Mouse (Mus musculus) liver, embryonic 15.5 days (tissue): ENCODE results near the gene Hist1h4c. TPM values are rescaled to one million over a fixed set of nuclear protein-coding genes. Genes with fewer than 3 reads are reported as not detected.
"Not testable (repeated sequence)": the region's sequence is repeated elsewhere in the genome, so short reads cannot be mapped to it uniquely, and the experiment has no call there.

Source experiments
- ATAC-seq: fragments of 200-750 bp; cut with Nextera tagmentation; 2 replicates; pipeline ENCODE4 v1.8.0; 2017; ENCODE audit warnings: moderate number of reproducible peaks, mild to moderate bottlenecking, moderate library complexity; ENCODE audit not compliant: insufficient read depth
- H3K27ac ChIP-seq: fragments of 300-500 bp; sonication (generic); replicated peaks from 2 replicates; pipeline ENCODE4 v1.5.1; 2015; ENCODE audit warnings: mild to moderate bottlenecking, inconsistent platforms
- H3K27me3 ChIP-seq: fragments of 300-500 bp; sonication (generic); 2 replicates; pipeline ENCODE4 v1.6.1; 2015; ENCODE audit warnings: mild to moderate bottlenecking, inconsistent platforms
- H3K36me3 ChIP-seq: fragments of 300-500 bp; sonication (generic); replicated peaks from 2 replicates; pipeline ENCODE4 v1.6.1; 2015; ENCODE audit warnings: moderate library complexity, mild to moderate bottlenecking, inconsistent platforms
- H3K4me1 ChIP-seq: fragments of 300-500 bp; sonication (generic); replicated peaks from 2 replicates; pipeline ENCODE4 v1.6.1; 2015; ENCODE audit warnings: inconsistent platforms
- H3K4me2 ChIP-seq: fragments of 300-500 bp; sonication (generic); 2 replicates; pipeline ENCODE4 v1.6.1; 2015; ENCODE audit warnings: moderate library complexity, mild to moderate bottlenecking, inconsistent platforms
- H3K4me3 ChIP-seq: fragments of 300-500 bp; sonication (generic); replicated peaks from 2 replicates; pipeline ENCODE4 v1.5.1; 2015; ENCODE audit warnings: mild to moderate bottlenecking, inconsistent platforms
- H3K9ac ChIP-seq: fragments of 300-500 bp; sonication (generic); 2 replicates; pipeline ENCODE4 v1.6.1; 2015; ENCODE audit warnings: moderate library complexity, mild to moderate bottlenecking, inconsistent platforms
- H3K9me3 ChIP-seq: fragments of 300-500 bp; sonication (generic); replicated peaks from 2 replicates; pipeline ENCODE4 v1.6.1; 2016; ENCODE audit warnings: inconsistent platforms
- WGBS: fragments of 180-500 bp; shearing (Covaris S2); methylation state at CpG from one replicate; pipeline ENCODE4 v1.1.7; 2015; ENCODE audit warnings: mixed read lengths; ENCODE audit not compliant: insufficient replicate concordance; 5-methylcytosine and 5-hydroxymethylcytosine counted together
- polyA plus RNA-seq: library from polyadenylated mRNA; unstranded; fragments of >200 nt; fragmentation: Nextera tagmentation; extraction: Ambion mirVana; gene quantifications from 2 replicates; pipeline ENCODE4 v1.2.1, GENCODE M21; 2015

Hist1h4c gene
- 7.3 and 8.8 TPM in 2 replicates for polyA plus RNA-seq

DNA sequence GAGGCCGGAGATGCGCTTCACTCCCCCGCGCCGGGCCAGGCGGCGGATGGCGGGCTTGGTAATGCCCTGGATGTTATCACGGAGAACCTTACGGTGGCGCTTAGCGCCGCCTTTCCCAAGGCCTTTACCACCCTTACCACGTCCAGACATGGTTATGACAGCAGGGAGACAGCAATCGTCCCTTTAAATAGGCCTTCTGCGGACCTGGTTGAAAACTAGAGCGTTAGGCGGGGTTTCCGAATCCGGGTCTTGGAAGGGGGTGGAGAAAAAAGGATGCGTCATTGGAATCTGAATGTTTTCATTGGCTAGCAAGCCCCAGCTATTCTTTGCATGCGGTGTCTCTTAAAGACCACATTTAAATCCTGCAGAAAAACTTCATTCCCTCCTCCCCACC is at the start of gene Hist1h4c:
TSS of gene Hist1h4c (minus strand) at position 155 of the 394 bp plus-strand sequence.
- Histone ChIP-seq H3K36me3 (peaks cover 1% of the 10 kb centered on the region; the same call in 1 of the 2 replicates), H3K9me3 (no peaks in the 10 kb centered on the region), H3K27ac (peak within 1 kb of the TSS; percentile 99), H3K9ac (peak within 1 kb of the TSS; percentile 66), H3K4me3 (peak within 1 kb of the TSS; percentile 58), H3K27me3 (no peaks in the 10 kb centered on the region), H3K4me1 (peaks cover 49% of the 10 kb centered on the region), H3K4me2 (peak within 1 kb of the TSS; percentile 70)
- ATAC-seq = peak; percentile 90
- under 1% methylated on average over 22 of the region's 22 CpGs for WGBS

DNA sequence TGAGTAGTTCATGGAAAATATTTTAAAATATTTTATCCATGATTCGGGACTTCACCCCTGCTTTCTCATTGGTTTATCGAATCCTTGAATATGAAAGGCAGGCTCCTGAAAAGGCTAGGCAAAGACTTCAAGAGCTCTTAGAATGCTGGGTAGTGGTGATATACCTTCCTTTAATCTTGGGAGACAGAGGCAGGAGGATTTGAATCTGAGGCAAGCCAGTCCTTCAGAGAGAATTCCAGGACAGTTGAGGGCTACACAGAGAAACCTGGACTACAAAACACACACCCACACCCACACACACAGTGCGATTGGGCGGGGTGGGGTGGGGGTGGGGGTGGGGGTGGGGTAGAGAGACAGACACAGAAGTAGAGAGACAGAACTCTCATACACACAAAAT is 49.6 kb upstream of the Hist1h4c start:
- 6% methylated on average over 4 of the region's 4 CpGs for WGBS
- Histone ChIP-seq H3K9ac (peak overlapping the region; percentile 81), H3K4me2 (peak overlapping the region; percentile 66), H3K36me3 (no peaks in the 10 kb centered on the region), H3K27ac (peak overlapping the region; percentile 99), H3K4me1 (peaks cover 36% of the 10 kb centered on the region), H3K9me3 (no peaks in the 10 kb centered on the region), H3K27me3 (no peaks in the 10 kb centered on the region), H3K4me3 (peak overlapping the region; percentile 62)
- no peak for ATAC-seq

DNA sequence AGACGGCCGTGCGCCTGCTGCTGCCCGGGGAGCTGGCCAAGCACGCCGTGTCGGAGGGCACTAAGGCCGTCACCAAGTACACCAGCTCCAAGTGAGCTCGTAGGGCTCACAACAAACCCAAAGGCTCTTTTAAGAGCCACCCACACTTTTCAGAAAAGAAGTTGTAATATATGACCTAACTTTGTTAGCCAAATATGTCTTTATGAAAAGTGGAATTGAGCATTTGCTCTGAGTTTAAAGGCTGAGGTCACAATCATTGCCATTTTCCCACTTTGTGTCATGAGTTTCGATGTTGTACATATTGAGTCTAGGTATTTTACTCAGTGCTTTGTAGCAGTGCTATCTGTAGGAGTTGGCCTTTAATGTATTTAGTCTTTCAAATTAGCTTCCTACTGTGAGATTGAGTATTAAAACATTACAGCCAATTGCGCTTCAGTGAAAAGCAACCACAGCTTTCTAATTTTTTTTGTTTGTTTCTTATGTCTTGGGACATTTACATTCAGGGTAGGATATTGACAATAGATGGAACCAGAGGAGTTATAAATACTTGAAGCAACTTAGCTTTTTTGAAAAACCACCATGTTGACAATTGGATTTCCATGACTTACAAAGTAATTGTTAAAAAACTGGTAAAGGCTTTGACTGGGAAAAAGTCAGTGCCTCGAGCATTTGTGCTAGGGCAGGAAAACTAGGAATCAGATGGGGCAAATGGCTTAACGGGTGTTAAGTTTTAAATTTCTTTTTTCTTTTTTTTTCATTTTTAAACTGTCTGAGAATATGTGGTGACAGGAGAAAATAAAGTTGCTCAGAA is 49.0 kb upstream of the Hist1h4c start:
- no peaks in the 10 kb centered on the region for H3K36me3 ChIP-seq
- peak; percentile 20; the same call in 1 of the 2 replicates for ATAC-seq
- no peaks in the 10 kb centered on the region for H3K9me3 ChIP-seq
- H3K4me2 ChIP-seq = peak overlapping the region; percentile 66
- peak overlapping the region; percentile 99 for H3K27ac ChIP-seq
- WGBS = 3% methylated on average over 13 of the region's 13 CpGs
- H3K27me3 ChIP-seq = no peaks in the 10 kb centered on the region
- H3K9ac ChIP-seq = peak overlapping the region; percentile 81
- peak overlapping the region; percentile 62 for H3K4me3 ChIP-seq
- H3K4me1 ChIP-seq = peaks cover 38% of the 10 kb centered on the region

DNA sequence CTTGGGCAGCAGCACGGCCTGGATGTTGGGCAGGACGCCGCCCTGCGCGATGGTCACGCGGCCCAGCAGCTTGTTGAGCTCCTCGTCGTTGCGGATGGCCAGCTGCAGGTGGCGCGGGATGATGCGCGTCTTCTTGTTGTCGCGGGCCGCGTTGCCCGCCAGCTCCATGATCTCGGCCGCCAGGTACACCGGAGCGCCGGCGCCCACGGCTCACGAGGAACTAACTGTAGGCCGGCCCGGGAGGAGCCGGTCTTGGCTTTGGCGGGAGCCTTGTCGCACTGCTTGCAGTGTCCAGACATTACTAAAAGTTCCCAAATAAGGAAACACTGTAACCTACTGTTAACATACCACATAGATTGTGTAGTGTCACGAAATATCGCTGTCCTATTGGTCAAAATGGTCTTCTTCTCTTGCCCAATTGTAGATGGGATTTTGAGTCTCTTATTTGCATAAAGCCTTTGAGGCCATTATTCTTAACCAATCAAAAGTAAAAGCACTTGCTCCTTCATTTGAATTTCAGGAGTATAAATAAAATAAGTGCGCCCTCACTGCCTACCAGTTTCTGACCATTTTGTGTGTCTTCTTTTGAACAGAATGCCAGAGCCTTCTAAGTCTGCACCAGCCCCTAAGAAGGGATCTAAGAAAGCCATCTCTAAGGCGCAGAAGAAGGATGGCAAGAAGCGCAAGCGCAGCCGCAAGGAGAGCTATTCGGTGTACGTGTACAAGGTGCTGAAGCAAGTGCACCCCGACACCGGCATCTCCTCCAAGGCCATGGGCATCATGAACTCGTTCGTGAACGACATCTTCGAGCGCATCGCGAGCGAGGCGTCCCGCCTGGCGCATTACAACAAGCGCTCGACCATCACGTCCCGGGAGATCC is 48.2 kb upstream of the Hist1h4c start, which contains the start of gene Hist1h2bb:
TSS of gene Hist1h2bb (plus strand) at position 534 of the 880 bp plus-strand sequence.
- H3K4me2 ChIP-seq = peak within 1 kb of the TSS; percentile 66
- H3K4me1 ChIP-seq = peaks cover 45% of the 10 kb centered on the region
- H3K36me3 ChIP-seq, H3K9me3 ChIP-seq, H3K27me3 ChIP-seq: not testable (repeated sequence)
- peak within 1 kb of the TSS; percentile 62 for H3K4me3 ChIP-seq
- 0% methylated on average over 45 of the region's 58 CpGs for WGBS
- ATAC-seq = peak; percentile 75
- H3K27ac ChIP-seq = peak within 1 kb of the TSS; percentile 99
- peak within 1 kb of the TSS; percentile 81 for H3K9ac ChIP-seq

DNA sequence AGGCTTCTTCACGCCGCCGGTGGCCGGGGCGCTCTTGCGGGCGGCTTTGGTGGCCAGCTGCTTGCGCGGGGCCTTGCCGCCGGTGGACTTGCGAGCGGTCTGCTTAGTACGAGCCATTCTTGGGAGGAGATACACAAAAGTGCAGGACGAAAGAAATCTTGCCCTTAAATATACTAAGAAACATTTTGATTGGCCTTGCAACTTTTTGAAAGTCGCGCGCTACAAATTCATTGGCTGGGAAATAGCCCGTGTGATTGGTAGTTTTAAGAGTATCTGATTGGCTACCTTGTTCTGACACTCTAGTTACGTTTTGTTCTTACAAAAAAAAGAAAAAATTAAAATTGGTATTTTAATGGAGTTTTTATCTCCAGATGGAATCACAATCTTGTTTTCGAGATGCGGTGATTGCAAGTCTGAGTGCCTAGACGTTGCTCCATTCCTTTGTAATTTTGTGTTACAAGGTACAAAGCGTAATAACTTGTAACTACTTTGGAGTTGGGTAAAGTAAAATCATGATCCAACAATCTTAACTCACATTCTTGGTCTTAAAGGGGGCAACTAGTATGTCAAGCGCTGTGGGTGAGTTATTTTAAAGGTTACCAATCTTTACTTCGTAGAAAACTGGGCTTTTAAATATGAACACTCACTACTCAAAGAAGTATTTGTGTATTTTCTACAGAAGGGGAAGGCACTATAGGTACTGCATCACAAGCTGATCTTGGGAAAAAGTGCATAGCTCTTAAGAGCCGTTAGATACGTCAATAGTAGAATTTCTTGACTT is 47.3 kb upstream of the Hist1h4c start, which contains the start of gene Hist1h3c:
TSS of gene Hist1h3c (minus strand) at position 222 of the 781 bp plus-strand sequence.
- peak; percentile 53 for ATAC-seq

DNA sequence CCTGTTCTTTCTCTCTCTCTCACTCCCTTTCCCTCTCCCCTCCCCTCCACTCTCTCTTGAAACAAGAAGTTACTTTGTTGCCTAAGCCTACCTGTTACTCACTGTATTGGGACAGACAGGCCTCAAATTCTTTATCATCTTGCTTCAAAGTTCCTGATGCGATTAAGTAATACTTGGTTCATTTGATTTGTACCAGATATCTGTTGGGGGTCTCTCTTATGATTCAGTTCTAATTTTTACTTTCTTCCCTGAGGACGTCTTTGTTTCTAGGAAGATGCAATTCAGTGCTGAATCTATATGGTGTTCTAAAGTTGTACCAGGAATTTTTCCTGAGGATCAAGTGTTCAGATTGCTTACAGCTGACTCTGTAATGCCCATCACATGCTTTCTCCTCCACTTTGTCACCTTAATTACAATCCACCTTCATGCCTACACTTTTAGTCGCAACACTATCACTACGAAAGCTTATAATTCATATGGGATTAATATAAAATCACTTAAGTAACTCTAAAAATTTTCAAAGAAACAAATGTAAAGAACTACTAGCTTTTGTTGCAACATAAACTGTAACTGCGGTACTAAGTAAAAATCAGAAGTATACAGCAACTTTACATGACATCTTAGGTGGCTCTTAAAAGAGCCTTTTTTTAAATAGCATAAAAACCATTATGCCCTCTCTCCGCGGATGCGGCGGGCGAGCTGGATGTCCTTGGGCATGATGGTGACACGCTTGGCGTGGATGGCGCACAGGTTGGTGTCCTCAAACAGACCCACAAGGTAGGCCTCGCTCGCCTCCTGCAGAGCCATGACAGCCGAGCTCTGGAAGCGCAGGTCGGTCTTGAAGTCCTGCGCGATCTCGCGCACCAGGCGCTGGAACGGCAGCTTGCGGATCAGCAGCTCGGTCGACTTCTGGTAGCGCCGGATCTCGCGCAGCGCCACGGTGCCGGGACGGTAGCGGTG is 46.4 kb upstream of the Hist1h4c start:
- H3K27me3 ChIP-seq = no peaks in the 10 kb centered on the region
- peak overlapping the region; percentile 99 for H3K27ac ChIP-seq
- ATAC-seq = no peak
- peak overlapping the region; percentile 62 for H3K4me3 ChIP-seq
- peaks cover 45% of the 10 kb centered on the region for H3K4me1 ChIP-seq
- no peaks in the 10 kb centered on the region for H3K9me3 ChIP-seq
- H3K36me3 ChIP-seq = no peaks in the 10 kb centered on the region
- under 1% methylated on average over 19 of the region's 36 CpGs for WGBS
- H3K4me2 ChIP-seq = peak overlapping the region; percentile 66
- H3K9ac ChIP-seq = peak overlapping the region; percentile 62

More for the DNA sequence above, 47.3 kb upstream of the Hist1h4c start, which contains the start of gene Hist1h3c:
- Histone ChIP-seq H3K36me3 (no peaks in the 10 kb centered on the region), H3K9ac (peak within 1 kb of the TSS; percentile 81), H3K9me3 (no peaks in the 10 kb centered on the region), H3K4me3 (peak within 1 kb of the TSS; percentile 62), H3K27ac (peak within 1 kb of the TSS; percentile 99), H3K4me1 (peaks cover 48% of the 10 kb centered on the region), H3K4me2 (peak within 1 kb of the TSS; percentile 66), H3K27me3 (no peaks in the 10 kb centered on the region)
- WGBS = under 1% methylated on average over 28 of the region's 28 CpGs

DNA sequence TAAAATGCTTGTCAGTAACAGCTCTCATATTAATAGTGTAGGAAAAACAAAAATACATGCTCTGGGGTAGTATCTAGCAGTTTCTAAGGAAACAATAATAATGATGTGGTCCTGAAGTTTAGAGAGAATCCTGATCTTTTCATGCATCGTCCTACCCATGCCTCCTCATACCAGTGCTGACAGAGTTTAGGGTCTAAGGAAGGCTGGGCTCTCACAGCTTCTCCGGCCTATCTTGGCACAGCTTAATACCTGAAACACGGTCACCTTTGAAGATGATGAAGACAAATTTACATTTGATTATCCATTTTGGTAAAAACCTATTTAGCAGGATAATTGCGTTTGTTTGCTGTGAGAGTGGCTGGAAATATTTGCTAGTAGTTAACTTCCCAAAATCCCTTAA is 45.7 kb upstream of the Hist1h4c start:
- Histone ChIP-seq H3K27me3 (no peaks in the 10 kb centered on the region), H3K9ac (peak overlapping the region; percentile 62), H3K4me3 (peak overlapping the region; percentile 62), H3K4me1 (peaks cover 44% of the 10 kb centered on the region), H3K9me3 (no peaks in the 10 kb centered on the region), H3K4me2 (peak overlapping the region; percentile 66), H3K36me3 (no peaks in the 10 kb centered on the region), H3K27ac (peak overlapping the region; percentile 99)
- WGBS = 52% methylated on average over 4 of the region's 4 CpGs
- ATAC-seq = no peak

DNA sequence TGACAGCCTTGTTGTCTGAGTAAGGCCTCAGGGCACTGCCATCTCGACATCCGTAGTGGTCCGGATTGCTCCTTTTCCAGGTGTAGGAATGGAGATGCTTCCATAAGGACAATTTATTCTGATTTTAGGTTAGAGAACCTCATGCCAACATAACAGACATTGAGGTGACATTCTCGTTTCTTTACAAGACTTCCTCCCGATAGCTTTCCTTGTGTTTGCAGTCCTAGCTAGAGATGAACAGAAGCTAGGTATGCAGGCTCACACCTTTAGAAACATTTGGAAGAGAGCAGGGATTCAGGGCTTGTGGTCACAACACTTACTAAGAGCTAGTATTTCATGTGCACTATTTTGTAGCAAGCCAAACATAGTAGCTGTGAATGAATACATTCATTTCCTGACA is 45.0 kb upstream of the Hist1h4c start:
- Histone ChIP-seq H3K27ac (peak overlapping the region; percentile 83), H3K4me3 (peak overlapping the region; percentile 23)
- 87% methylated on average over 5 of the region's 5 CpGs for WGBS

DNA sequence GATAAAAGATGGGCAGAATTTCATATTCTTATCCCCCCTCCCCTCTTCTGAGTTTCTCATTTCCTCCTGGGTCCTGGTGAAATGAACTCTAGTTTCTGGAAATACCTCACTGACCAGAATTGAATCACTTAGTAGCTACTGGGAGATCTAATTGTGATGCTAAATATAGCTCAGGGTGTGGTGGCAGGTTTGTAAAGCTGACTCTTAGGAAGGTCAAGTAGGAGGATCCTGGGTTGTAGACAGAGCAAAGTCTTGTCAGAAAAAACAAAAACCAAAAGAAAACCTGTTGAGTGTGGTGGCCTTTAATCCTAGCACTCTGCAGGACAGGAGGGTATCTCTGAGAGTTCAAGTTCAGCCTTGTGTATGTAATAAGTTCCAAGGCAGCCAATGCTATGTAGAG is 43.8 kb upstream of the Hist1h4c start:
- H3K27ac ChIP-seq = peak overlapping the region; percentile 85
- no peaks in the 10 kb centered on the region for H3K27me3 ChIP-seq
- H3K4me1 ChIP-seq = peaks cover 39% of the 10 kb centered on the region
- H3K9ac ChIP-seq = peak overlapping the region; percentile 19
- peak overlapping the region; percentile 52 for H3K4me2 ChIP-seq
- ATAC-seq = no peak
- H3K9me3 ChIP-seq = no peaks in the 10 kb centered on the region
- peak overlapping the region; percentile 13 for H3K4me3 ChIP-seq
- no peaks in the 10 kb centered on the region for H3K36me3 ChIP-seq

More for the DNA sequence above, 45.0 kb upstream of the Hist1h4c start:
- Histone ChIP-seq H3K36me3 (no peaks in the 10 kb centered on the region), H3K4me1 (peaks cover 39% of the 10 kb centered on the region), H3K27me3 (no peaks in the 10 kb centered on the region), H3K9me3 (no peaks in the 10 kb centered on the region), H3K9ac (peak overlapping the region; percentile 38), H3K4me2 (peak overlapping the region; percentile 48)
- no peak for ATAC-seq
